Mouse (Mus musculus): ENCODE data around the gene Nlgn2. TPM values are rescaled to one million over a fixed set of nuclear protein-coding genes. Genes with fewer than 3 reads are reported as not detected.
A peak's percentile ranks its signal among the peaks of the same experiment; 100 is the strongest.
"Not testable (repeated sequence)": the region's sequence is repeated elsewhere in the genome, so short reads cannot be mapped to it uniquely, and the experiment has no call there.

The Nlgn2 gene
- polyA plus RNA-seq, 1 experiment: 14.4 TPM

DNA sequence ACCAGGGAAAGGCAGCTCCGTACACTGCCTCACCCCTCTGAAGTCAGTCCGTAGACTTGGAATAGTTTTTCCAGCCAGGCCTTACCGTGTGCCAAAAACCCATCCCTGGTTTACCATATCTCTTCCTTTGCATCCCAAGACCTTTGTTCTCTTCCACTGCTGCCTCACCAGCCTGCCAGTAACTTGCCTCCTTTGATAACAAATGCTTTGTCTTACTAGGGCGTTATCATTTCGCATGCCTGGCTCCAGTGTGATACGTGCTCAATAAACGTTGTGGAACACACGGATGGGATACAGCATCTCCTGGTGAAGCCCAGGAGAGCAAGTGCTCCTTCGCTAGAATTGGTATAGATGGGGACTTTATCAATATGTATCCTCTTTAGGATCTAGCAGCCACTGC, 29.8 kb upstream of the Nlgn2 start:
- TF ChIP-seq CTCF (IDR thresholded peaks at IDR 0.05; ENCODE audit: borderline replicate concordance, control insufficient read depth, extremely low read depth, insufficient read depth, low read length, poor library complexity) (no peak), POLR2A (IDR thresholded peaks at IDR 0.05; ENCODE audit: control insufficient read depth, extremely low read depth, insufficient read depth, low read length, poor library complexity) (no peak)
- DNase-seq: no peak
- Histone ChIP-seq H3K27me3 (ENCODE audit: control insufficient read depth, insufficient read depth, low read length) (no peaks in the 10 kb centered on the region), H3K36me3 (ENCODE audit: control insufficient read depth, insufficient read depth, low read length) (no peaks in the 10 kb centered on the region), H3K4me1 (replicated peaks; ENCODE audit: control insufficient read depth, insufficient read depth, low read length) (no peaks in the 10 kb centered on the region), H3K4me3 (ENCODE audit: control insufficient read depth, insufficient read depth, low read length) (no peak overlapping the region), H3K27ac (ENCODE audit: control insufficient read depth, insufficient read depth, low read length) (no peak overlapping the region)
- WGBS: 90% methylated on average over 9 of the region's 9 CpGs

DNA sequence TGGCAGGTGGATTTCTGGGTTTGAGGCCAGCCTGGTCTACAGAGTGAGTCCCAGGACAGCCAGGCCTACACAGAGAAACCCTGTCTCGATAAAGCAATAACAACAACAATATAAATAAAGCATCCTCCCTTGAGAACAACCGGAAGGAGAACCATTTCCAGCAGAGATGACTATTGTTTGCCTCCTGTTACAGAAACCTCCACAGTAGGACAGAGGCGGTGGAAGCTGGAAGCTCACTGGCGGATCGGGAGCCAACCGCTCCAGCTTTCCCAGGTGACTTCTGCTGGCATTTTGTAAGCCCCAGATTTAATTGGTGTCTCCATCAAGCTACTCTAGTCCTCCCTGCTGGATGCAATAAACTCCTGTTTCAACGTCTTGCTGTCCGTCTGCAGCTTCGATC, 28.0 kb upstream of the Nlgn2 start:
- Histone ChIP-seq H3K27me3 (ENCODE audit: control insufficient read depth, insufficient read depth, low read length) (no peaks in the 10 kb centered on the region), H3K4me3 (ENCODE audit: control insufficient read depth, insufficient read depth, low read length) (no peak overlapping the region), H3K36me3 (ENCODE audit: control insufficient read depth, insufficient read depth, low read length) (no peaks in the 10 kb centered on the region), H3K4me1 (replicated peaks; ENCODE audit: control insufficient read depth, insufficient read depth, low read length) (no peaks in the 10 kb centered on the region), H3K27ac (ENCODE audit: control insufficient read depth, insufficient read depth, low read length) (no peak overlapping the region)
- no peak for DNase-seq
- 96% methylated on average over 9 of the region's 9 CpGs for WGBS
- TF ChIP-seq POLR2A (IDR thresholded peaks at IDR 0.05; ENCODE audit: control insufficient read depth, extremely low read depth, insufficient read depth, low read length, poor library complexity) (no peak), CTCF (IDR thresholded peaks at IDR 0.05; ENCODE audit: borderline replicate concordance, control insufficient read depth, extremely low read depth, insufficient read depth, low read length, poor library complexity) (no peak)

DNA sequence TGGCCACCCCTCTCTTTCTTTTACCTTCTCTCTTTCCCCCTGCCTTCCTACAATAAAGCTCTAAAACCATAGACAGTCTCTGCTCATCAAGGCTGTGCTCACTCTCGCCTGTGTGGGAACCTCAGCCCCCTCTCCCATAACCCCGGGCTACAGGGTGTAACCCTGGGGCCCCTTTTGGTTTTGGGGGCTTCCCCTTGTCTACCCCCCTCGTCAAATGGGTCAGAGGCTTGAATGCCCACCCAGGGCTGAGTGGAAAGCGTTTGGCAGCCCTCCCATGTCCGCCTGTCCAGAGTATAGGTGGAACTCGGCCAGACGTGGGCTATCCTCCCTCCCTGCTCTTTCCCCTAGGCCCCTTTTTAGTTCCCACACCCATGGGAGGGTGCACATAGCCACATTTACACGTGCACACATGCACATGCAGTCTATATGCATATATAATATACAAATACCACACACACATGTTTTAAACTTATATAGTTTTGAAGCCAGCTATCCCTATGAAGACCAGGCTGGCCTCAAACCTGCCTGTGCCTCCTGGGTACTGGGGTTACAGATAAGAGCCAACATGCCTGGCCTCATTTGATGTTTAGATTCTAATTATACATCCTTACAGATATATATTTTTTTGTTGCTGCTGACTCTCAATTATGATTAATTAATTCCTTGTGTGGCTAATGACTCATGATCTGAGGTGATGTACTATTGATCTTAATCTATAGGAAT, 26.7 kb upstream of the Nlgn2 start:
- Histone ChIP-seq H3K4me3 (ENCODE audit: control insufficient read depth, insufficient read depth, low read length) (no peak overlapping the region), H3K36me3 (ENCODE audit: control insufficient read depth, insufficient read depth, low read length) (no peaks in the 10 kb centered on the region), H3K27ac (ENCODE audit: control insufficient read depth, insufficient read depth, low read length) (no peak overlapping the region), H3K4me1 (replicated peaks; ENCODE audit: control insufficient read depth, insufficient read depth, low read length) (no peaks in the 10 kb centered on the region), H3K27me3 (ENCODE audit: control insufficient read depth, insufficient read depth, low read length) (no peaks in the 10 kb centered on the region)
- DNase-seq: no peak
- 53% methylated on average over 8 of the region's 8 CpGs for WGBS
- TF ChIP-seq CTCF (IDR thresholded peaks at IDR 0.05; ENCODE audit: borderline replicate concordance, control insufficient read depth, extremely low read depth, insufficient read depth, low read length, poor library complexity): no peak
- TF ChIP-seq POLR2A (IDR thresholded peaks at IDR 0.05; ENCODE audit: control insufficient read depth, extremely low read depth, insufficient read depth, low read length, poor library complexity): no peak

DNA sequence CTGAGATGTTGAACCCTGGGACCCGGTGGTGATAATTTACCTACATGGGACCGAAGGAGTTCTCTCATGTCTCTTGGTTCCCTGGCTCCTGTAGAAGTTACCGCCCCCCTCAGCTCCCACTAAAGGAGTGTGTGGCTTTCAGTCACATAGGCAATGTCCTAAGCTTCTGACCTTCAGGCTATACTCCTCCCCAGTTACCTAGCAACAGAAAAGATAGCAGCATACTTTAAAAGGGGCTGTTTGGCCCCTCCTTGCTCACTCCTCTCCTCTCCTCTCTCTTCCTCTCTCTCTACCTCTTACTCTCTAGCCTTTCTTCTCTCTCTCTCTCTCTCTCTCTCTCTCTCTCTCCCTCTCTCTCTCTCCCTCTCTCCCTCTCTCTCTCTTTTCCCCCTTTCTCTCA, 26.1 kb upstream of the Nlgn2 start:
- WGBS: 85% methylated on average over 3 of the region's 3 CpGs
- H3K4me3 ChIP-seq (ENCODE audit: control insufficient read depth, insufficient read depth, low read length); H3K4me1 ChIP-seq (replicated peaks; ENCODE audit: control insufficient read depth, insufficient read depth, low read length); DNase-seq; H3K27me3 ChIP-seq (ENCODE audit: control insufficient read depth, insufficient read depth, low read length); H3K36me3 ChIP-seq (ENCODE audit: control insufficient read depth, insufficient read depth, low read length); H3K27ac ChIP-seq (ENCODE audit: control insufficient read depth, insufficient read depth, low read length): not testable (repeated sequence)

DNA sequence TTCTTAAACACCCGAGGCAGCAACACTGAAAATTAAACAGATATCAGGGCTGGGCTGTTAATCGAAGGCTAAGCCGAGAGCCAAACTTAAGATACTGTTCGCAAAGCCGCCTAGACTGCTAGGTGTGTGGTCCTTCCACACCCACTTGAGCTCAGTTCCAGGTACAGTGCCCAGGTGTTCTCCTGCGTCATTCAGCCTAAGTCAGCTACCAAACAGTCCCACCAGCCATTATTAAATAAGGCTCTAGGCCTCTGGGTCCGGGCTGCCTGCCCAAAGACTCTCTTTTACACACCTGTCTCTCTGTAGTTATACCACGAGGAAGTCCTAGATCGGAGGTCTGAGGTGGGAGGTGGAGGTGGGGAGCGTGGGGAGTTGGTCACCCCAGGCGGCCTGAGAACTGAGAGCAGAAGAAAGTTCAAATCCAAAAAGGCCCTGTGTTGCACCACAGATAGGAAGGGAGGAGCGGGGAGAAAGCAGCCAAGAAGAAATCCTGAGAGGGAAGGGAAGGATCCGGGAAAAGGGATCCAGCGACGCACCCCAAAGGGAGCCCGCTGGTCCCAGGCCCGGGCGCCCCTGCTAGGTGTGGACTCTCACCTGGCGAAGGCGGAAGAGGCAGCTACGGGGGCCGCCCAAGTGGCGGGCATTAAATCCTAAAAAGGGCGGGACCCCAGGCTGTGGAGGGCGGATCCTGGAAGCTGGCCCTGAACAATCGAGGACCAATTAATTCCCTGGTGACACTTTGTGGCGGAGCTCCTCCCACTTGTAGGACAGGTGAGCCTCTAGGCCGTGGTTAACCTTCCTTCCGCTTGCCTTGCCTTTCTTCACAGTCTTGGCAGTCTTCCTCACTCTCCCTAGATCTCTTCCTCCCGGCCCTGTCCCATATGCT, 20.8 kb upstream of the Nlgn2 start, which contains the start of gene Tnk1:
Gene Tnk1, minus strand, starts transcription at position 618 of the 886 bp plus-strand sequence.
- 81% methylated on average over 30 of the region's 30 CpGs for WGBS
- peaks cover 14% of the 10 kb centered on the region for H3K4me1 ChIP-seq (replicated peaks; ENCODE audit: control insufficient read depth, insufficient read depth, low read length)
- no peaks in the 10 kb centered on the region for H3K36me3 ChIP-seq (ENCODE audit: control insufficient read depth, insufficient read depth, low read length)
- H3K27ac ChIP-seq (ENCODE audit: control insufficient read depth, insufficient read depth, low read length): no peak within 1 kb of the TSS
- no peak within 1 kb of the TSS for H3K4me3 ChIP-seq (ENCODE audit: control insufficient read depth, insufficient read depth, low read length)
- no peaks in the 10 kb centered on the region for H3K27me3 ChIP-seq (ENCODE audit: control insufficient read depth, insufficient read depth, low read length)
- TF ChIP-seq CTCF (IDR thresholded peaks at IDR 0.05; ENCODE audit: borderline replicate concordance, control insufficient read depth, extremely low read depth, insufficient read depth, low read length, poor library complexity): no peak
- no peak for TF ChIP-seq POLR2A (IDR thresholded peaks at IDR 0.05; ENCODE audit: control insufficient read depth, extremely low read depth, insufficient read depth, low read length, poor library complexity)
- no peak for DNase-seq

DNA sequence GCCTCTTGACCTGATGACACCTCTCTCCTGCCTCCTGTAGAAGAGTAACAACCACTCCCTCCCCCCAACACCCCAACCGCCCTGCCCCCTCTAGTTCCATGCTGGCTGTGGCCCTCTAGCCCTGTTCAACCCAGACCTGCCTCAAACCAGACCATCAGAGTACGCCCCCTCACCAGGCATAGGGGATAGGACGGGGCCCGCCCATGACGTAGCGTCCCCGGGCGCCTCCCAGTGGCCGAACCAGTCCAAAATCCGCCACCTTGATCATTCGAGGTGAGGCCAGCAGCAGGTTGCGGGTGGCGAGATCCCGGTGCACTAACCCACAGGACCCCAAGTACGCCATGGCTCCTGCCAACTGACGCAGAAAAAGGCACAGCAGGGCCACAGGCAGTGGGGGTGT, 17.8 kb upstream of the Nlgn2 start:
- H3K36me3 ChIP-seq (ENCODE audit: control insufficient read depth, insufficient read depth, low read length): no peaks in the 10 kb centered on the region
- TF ChIP-seq POLR2A (IDR thresholded peaks at IDR 0.05; ENCODE audit: control insufficient read depth, extremely low read depth, insufficient read depth, low read length, poor library complexity) (no peak), CTCF (IDR thresholded peaks at IDR 0.05; ENCODE audit: borderline replicate concordance, control insufficient read depth, extremely low read depth, insufficient read depth, low read length, poor library complexity) (peak; percentile 43; the same call in 1 of the 2 replicates)
- H3K4me1 ChIP-seq (replicated peaks; ENCODE audit: control insufficient read depth, insufficient read depth, low read length): peaks cover 24% of the 10 kb centered on the region
- 32% methylated on average over 16 of the region's 16 CpGs for WGBS
- no peak overlapping the region for H3K4me3 ChIP-seq (ENCODE audit: control insufficient read depth, insufficient read depth, low read length)
- peak; percentile 63 for DNase-seq
- no peak overlapping the region for H3K27ac ChIP-seq (ENCODE audit: control insufficient read depth, insufficient read depth, low read length)
- no peaks in the 10 kb centered on the region for H3K27me3 ChIP-seq (ENCODE audit: control insufficient read depth, insufficient read depth, low read length)

Data from thymus, adult 2 months (tissue).